Mouse (Mus musculus) liver, postnatal 0 days (tissue): Measurements from ENCODE around the gene Pold1.

ENCODE experiments used
- CTCF ChIP-seq: sonication (generic); IDR thresholded peaks from 2 replicates; pipeline ENCODE4 v1.5.1; 2016; ENCODE audit warnings: antibody characterized with exemption, low read depth
- EP300 ChIP-seq: IDR thresholded peaks from 2 replicates; pipeline ENCODE4 v1.6.1; 2016; ENCODE audit warnings: antibody characterized with exemption, low read depth, mild to moderate bottlenecking

DNA sequence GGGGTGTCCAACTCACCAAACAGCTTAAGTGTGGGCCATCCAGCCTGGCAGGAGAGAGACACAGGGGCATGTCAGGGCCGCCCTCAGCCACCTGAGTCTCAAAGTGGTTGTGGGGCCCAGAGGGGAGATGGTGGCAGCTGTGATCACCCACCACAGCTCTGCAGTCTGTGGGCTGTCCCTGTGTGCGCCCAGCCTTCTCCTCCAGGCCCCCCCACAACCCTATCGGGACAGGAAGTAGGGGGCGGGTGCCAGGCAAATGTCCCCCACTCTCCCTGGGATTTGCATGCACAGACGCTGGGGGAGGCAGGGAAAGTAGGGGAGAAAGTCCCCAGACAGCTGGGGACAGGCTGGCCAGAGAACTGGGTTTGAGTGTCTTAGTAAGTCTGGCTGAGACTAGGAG lies 17.4 kb downstream of the Pold1 start:
- TF ChIP-seq EP300: no peak
- no peak for TF ChIP-seq CTCF
